Mouse (Mus musculus) hematopoietic multipotent progenitor cell, adult 10-12 weeks (in vitro differentiated cells): Measurements from ENCODE around the gene Zfp804b. TPM values are rescaled to one million over a fixed set of nuclear protein-coding genes. Genes with fewer than 3 reads are reported as not detected.

ENCODE experiments used
- polyA plus RNA-seq: library from polyadenylated mRNA; stranded (reverse); fragments of >175 nt; gene quantifications from 2 replicates; pipeline ENCODE4 v1.2.3, GENCODE M21; 2012; ENCODE audit warnings: low replicate concordance

Gene Zfp804b
- polyA plus RNA-seq, result not detected in 2 replicates

GRCm38 (mm10) chr5:7344145-7345010 lies at the start of gene Zfp804b:
TSS of gene Zfp804b (minus strand) at chr5:7344756.

GRCm38 (mm10) chr5:7303819-7304218 lies 40.7 kb downstream of the Zfp804b start, which contains the start of gene Tex47:
TSS of gene Tex47 (plus strand) at chr5:7304119.

Other genes starting within 250 kb of the Zfp804b start
- not detected in 2 replicates for gene Tex47, start 40.6 kb downstream of the Zfp804b start, polyA plus RNA-seq